Mouse (Mus musculus) left cerebral cortex, postnatal 14 days (tissue): Measurements from ENCODE around the gene Grb10. TPM values are rescaled to one million over a fixed set of nuclear protein-coding genes. Genes with fewer than 3 reads are reported as not detected.

Experiments
- DNase-seq, 2 experiments: peaks; one replicate each; pipeline ENCODE4 v3.0.0; 2021 to 2022; ENCODE audit warnings: low spot score in 2 of 2, mixed read lengths in 1 of 2
- intact Hi-C: fragments of 180-260 bp; cut with DNase I; formaldehyde crosslinking; loops from one replicate; pipeline ENCODE4 v1.15.1; 2025
- total RNA-seq, 2 experiments: library from RNA; stranded (reverse); gene quantifications; 2 replicates each; pipeline ENCODE4 v1.2.3; 2021

The Grb10 gene
- total RNA-seq, 2 experiments from 2014 or later: 43.3 to 45.1 TPM

DNA sequence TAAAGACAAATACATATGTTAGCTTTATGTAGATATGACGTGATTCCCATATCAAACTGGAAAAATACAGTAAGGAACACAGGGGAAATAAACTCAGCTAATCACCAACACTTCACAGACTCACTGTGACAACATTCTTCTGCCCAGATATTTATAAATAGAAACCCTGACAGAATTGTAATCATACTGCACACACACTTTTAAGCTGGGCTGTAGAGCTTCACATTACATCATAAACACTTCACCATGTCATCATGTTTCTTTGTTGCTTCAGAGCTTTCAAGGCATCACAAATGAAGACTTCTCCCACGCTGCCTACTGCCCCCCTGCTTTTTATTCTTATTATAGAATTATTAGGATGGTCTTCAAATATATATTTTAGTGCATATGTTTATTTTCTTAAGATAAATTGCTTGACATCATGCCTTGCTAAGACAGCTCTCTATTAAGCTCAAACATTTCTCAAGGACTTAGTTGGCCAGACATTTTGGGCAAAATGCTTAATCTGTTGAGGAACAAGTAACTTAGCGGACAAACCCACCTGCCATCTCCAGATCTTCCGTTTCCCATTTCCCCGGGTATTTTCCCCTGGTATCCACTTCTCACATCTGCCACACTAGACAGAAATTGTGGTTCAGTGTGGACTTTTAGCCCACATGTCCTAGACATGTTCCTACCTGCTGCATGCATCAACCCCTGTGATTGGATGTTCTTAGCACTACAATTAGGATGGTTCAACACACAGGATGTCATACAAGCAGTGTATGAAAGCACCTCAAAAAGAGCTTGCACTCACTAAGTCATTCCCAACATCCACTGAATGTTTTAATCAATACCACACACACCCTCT, 81.0 kb downstream of the Grb10 start:
- intact Hi-C loops: no loop called here
- no peak for DNase-seq

DNA sequence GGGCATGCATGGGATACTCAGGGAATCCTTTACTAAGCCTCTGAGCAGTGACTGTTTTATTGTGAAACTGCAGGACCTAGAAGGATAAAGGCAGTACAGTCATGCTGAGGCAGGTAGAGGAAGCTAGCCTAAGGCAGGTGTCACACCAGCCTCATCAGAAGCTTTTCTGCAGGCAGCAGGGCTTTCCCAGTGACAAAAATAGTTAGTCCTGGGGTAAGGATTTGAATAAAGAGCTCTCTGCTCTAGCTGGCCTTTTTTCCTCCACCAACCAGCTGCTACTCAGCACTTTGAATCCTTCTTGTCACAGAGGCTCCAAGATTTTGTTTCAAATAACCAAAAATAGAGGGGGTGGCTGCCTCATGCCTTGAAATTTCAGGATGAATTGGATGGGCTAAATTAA, 82.7 kb downstream of the Grb10 start:
- intact Hi-C loops: no loop called here
- DNase-seq: no peak

GRCm38 (mm10) chr11:11954606-11955005, 83.9 kb downstream of the Grb10 start:
- intact Hi-C loops: no loop called here
- DNase-seq: no peak

- intact Hi-C loops: no loop called here
Observed at GRCm38 (mm10) chr11:11954115-11954438, 84.4 kb downstream of the Grb10 start.

DNA sequence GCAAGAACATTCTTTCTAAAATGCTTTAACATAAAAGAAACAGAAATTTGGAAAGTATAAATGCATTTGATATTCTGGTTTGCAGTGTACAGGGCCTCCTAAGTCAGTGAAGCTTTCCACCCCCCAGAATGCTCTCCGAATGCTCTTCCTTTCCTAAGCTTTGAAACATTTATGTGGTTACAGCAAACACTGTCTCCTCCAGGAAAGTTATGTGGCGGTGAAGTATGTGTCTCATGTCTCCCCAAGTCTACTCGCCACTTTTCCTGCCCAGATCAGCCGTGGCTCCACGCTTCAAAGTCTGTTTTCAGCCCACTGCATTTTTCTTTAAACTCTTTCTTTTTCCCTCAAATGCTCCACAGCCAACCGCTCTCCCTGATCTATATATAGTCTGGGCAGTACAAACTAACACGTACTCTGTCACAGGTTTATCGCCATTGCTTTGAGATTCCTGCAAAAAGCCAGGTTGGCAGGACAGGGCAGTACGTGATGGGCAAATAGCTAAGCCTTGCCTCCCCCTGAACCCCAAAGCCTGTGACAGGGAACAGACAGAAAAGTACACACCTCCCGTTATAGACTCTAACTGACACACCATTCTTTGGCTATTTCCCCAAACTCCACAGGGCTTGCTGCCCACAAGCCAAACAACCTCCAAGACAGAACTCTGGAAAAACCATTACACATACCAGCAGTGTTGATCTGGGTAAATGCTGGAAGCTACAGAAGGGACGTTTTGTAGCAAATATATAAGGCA, 84.9 kb downstream of the Grb10 start:
- intact Hi-C loops: no loop called here
- DNase-seq: peak in 1 of 2 experiments; percentile 5

More at GRCm38 (mm10) chr11:11954115-11954438, 84.4 kb downstream of the Grb10 start:
- DNase-seq: no peak

- no peak for DNase-seq
- intact Hi-C loops: no loop called here
Observed at GRCm38 (mm10) chr11:11952569-11952968, 85.9 kb downstream of the Grb10 start.

DNA sequence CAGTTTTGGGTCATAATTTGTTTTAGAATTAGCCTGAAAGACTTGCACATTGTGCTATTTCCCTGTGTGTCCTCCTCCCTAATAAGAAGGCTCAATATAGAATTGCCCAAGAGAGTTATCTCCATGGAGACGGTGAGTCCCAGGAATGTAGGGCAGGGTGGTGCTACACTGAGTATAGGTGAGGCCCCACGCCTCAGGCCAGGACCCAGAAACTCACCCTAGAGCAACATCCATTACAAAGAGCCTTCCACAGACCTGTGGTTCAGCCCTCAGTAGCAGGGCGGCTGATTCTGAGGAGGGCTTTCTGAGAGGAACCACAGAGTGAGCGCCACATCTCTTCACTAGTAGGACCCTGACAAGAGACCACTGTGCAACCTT, 89.5 kb downstream of the Grb10 start:
- DNase-seq: no peak
- intact Hi-C loops: no loop called here

DNA sequence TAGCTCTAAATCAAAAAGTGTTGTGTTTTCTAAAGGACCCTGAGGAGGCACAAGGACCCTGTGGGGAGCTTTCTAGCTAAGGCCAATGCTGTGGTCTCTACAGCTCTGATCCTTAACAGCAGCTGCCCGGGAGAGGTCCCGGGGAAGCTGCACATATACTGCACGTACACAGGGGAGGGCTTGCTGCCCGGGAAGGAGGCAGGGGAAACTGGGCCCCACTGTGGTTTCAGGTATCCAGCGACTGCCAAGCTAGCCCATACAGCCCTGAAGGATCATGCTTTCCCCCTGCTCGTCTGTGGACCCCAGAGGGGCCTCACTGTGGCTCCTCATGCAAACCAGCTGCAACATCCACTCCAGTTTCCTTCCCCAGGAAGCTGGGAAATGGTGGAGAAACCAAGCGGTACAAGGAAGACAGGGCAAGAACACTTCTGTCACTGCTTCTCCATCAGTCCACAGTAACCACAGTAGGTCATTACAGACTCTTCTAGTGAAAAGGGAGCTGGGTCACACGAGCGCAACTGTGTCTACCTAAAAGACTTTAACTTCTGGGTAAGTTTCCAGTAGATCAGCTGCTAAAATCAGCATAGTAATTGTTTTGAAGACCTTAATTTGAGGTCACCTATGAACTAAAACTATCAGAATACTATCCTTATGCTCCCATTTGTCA, 90.0 kb downstream of the Grb10 start:
- intact Hi-C loops: no loop called here
- no peak for DNase-seq

- intact Hi-C loops: no loop called here
Observed at GRCm38 (mm10) chr11:11947857-11948256, 90.6 kb downstream of the Grb10 start.

GRCm38 (mm10) chr11:11945766-11946165, 92.7 kb downstream of the Grb10 start:
- no peak for DNase-seq
- intact Hi-C loops: no loop called here

More at GRCm38 (mm10) chr11:11947857-11948256, 90.6 kb downstream of the Grb10 start:
- no peak for DNase-seq

GRCm38 (mm10) chr11:11944814-11945213, 93.7 kb downstream of the Grb10 start:
- intact Hi-C loops: no loop called here

DNA sequence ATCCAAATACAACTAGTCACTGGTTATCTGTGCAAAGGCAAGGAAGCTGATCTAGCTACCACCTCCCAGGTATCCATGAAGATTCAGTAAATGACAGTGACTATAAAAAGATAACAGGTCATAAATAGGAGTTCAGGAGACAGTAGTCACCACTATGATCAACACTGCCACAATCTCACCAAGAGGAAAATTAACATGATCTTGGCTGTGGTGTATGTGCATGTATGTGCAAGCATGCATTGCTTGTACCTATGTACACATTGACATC, 94.5 kb downstream of the Grb10 start:
- no peak for DNase-seq
- intact Hi-C loops: no loop called here

More at GRCm38 (mm10) chr11:11944814-11945213, 93.7 kb downstream of the Grb10 start:
- DNase-seq: no peak

DNA sequence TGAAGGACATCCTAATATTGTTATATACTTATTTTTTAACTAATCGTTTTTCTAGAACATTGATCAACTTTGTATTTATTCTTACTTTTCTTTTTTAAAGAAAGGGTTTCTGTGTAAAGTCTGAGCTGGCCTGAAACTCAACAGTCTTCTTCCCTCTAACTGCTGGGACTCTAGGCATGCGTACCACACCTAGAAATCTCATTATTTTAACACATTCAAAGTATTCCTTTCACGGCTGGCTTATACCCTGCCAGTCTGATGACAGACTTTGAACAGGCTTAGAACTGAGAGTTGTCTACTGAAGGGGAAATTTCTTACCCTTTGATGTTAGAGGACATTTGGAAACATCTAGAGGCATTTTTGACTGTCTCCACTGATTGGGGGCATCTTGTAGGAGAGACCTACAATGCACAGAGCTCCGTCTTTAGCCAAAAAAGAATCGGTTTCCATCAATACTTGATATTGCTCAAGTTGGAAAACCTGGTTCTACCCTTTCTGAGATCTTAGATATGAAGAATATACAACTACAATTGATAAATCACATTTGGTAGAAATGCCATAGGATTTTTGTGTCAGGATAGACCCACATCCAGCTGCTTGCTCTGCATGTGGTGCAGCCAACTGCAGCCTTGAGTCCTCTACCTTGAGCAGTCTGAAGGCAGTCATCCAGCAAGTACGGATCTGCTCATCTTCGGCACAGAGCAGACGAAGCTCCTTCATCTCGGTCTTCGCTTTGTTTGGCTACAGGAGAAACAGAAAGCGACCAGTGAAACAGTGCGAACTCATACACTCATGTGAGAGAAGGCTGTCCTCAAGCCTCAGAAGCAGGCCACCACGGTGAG, 95.0 kb downstream of the Grb10 start:
- no peak for DNase-seq
- intact Hi-C loops: no loop called here

- intact Hi-C loops: no loop called here
Observed at GRCm38 (mm10) chr11:11942320-11943217, 95.9 kb downstream of the Grb10 start.

DNA sequence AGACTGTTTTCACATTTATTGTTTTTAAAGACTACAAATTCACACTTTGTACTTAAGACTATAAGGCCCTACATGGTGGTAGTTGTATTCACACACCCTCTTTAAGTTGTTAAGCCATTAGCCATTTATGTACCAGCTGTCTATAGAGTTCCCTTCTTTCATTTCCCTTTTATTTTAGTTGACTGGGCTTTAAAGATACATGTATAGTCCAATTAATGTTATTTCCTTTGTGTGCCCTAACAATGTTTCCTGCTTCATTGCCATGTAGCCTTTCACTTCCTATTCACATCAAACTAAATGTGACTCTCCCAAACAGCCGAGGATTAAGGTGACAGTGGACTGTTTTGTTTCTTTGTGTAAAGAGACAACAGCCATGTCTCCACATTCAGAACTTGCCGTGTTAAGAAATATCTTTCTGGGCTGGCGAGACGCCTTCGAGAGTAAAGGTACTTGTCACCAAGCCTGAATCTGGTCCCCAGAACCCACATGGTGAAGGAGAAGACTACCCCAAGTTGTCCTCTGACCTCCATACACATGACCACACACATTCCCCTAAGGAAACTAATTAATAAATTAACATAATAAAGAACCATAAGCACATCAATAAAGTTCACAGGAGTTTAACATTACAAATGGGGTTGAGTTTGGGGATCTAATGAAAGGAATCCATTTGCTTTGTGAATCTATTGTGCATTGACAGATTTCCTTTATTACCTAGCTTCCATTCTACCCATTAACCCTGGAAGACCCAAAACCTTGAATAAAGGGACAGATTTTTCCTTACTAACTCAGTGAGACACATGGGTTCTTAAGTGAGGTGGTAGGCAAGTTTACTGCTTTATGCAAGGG, 97.4 kb downstream of the Grb10 start:
- intact Hi-C loops: no loop called here
- no peak for DNase-seq

More at GRCm38 (mm10) chr11:11942320-11943217, 95.9 kb downstream of the Grb10 start:
- DNase-seq: no peak

DNA sequence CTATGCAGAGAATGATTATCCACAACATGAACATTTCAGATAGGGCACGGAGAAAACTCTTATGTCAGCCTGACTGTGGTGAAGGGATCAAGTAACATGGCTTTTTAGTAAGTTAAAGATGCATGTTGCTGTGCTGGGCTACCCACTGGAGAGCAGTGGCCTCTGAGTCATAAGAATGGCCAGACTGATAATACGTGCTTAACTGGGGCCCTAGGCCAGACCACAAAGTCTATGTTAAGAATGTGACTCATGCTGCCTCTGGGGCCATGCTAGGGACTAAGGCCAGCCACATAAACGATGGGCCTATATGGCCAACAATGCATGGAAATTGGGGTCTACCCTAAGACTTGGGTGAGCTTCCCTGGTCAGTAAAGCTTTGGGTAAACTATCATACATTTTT, 98.9 kb downstream of the Grb10 start:
- intact Hi-C loops: no loop called here
- DNase-seq: no peak

DNA sequence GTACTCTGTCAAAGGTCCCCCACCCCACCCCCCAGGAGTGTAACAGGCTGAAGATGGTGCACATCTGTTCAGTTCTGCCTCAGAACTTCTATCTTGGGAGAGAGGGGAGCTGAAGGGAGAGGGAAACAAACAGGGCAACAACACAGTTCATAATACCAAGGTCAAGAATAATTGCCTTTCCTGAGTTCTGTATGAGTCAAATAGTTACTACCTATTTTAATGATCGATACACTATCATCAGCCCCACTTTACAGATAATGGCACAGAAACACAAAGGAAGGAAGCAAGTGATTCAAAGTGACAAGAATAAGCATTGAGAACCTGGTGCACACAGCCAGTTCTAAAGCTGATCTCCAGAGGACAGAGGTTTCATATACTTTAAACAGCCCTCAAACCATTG, 99.9 kb downstream of the Grb10 start:
- intact Hi-C loops: no loop called here
- no peak for DNase-seq
